Mouse (Mus musculus): ENCODE data around the gene Ddit4l.

- TF ChIP-seq ZNF384 (IDR thresholded peaks at IDR 0.05; ENCODE audit: low read depth, low read length) (no peak), MAZ (IDR thresholded peaks at IDR 0.05; ENCODE audit: low read depth, low read length) (no peak), POLR2A (IDR thresholded peaks at IDR 0.05; ENCODE audit: low read depth, low read length) (no peak), CTCF (conservative IDR thresholded peaks at IDR 0.05 in 1 of 2, IDR thresholded peaks at IDR 0.05 in 1 of 2; ENCODE audit: low read depth in 2 of 2, low read length in 2 of 2) (no peak), SMC3 (IDR thresholded peaks at IDR 0.05; ENCODE audit: low read depth, low read length) (no peak), JUND (conservative IDR thresholded peaks at IDR 0.05; ENCODE audit: low read depth, low read length) (no peak)
These were observed 22.7 kb downstream of the Ddit4l start for GRCm38 (mm10) chr3:137644081-137644480.
